Mouse (Mus musculus) G1E (cell line): Measurements from ENCODE around the gene Arcn1.

ENCODE experiments used
- CTCF ChIP-seq: IDR thresholded peaks from 2 replicates; pipeline ENCODE4 v1.5.1; 2012; ENCODE audit warnings: low read depth, low read length, inconsistent platforms, mixed read lengths
- GATA1 ChIP-seq: IDR thresholded peaks from 2 replicates; pipeline ENCODE4 v1.6.1; 2012; ENCODE audit warnings: borderline replicate concordance, low read length, inconsistent platforms, mixed read lengths
- GATA2 ChIP-seq: IDR thresholded peaks from 2 replicates; pipeline ENCODE4 v1.6.1; 2012; ENCODE audit warnings: low read depth, low read length, inconsistent platforms, borderline replicate concordance
- POLR2AphosphoS5 ChIP-seq: IDR thresholded peaks from 2 replicates; pipeline ENCODE4 v1.6.1; 2012; ENCODE audit warnings: low read depth, low read length, inconsistent platforms; ENCODE audit not compliant: insufficient replicate concordance
- TAL1 ChIP-seq: conservative IDR thresholded peaks from 2 replicates; pipeline ENCODE4 v1.6.1; 2012; ENCODE audit warnings: low read depth, low read length, inconsistent platforms, mixed read lengths

DNA sequence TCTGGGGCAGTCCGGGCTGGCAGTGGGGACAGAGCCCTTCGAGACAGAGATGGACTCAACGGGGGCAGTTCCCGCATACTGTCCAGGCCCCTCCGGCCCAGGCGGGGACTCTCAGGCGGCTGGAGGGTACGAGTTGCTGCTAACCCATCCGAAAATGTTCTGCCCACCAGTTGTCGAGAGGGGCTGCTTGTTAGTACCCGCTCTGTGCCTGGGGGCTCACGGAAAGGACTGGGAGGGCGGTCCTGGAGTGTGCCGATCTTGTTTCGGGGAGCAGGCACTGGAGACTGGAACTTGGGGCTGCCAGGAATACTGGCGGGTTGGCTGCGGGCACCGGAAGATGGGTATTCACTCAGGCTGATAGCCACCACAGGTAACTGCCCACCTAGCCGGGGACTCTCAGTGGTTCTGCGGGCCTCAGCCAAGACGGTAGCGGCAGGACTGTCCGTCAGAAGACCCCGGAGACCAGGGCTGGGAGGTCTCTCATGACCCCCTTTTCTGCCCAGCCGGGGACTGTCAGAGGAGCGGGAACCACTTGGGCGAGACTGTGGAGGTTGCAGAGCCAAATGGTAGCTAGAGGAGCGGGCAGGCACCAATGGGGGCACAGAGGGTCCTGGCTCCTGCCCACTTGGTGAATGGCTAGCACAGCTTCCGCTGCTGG, 51.8 kb downstream of the Arcn1 start:
- no peak for TF ChIP-seq CTCF
- no peak for TF ChIP-seq GATA1
- TF ChIP-seq TAL1 = no peak
- no peak for TF ChIP-seq GATA2
- TF ChIP-seq POLR2AphosphoS5 = no peak
